Mouse (Mus musculus): ENCODE results near the gene Fem1b.
A peak's percentile ranks its signal among the peaks of the same experiment; 100 is the strongest.

- TF ChIP-seq CTCF (IDR thresholded peaks at IDR 0.05; ENCODE audit: low read depth, low read length) (peak; percentile 2), POLR2A (IDR thresholded peaks at IDR 0.05; ENCODE audit: insufficient read depth, low read length) (no peak), EP300 (IDR thresholded peaks at IDR 0.05; ENCODE audit: insufficient read depth, low read depth, low read length) (no peak)
These were observed 10.1 kb upstream of the Fem1b start for GRCm38 (mm10) chr9:62821811-62822210.
